Mouse (Mus musculus) right cerebral cortex, postnatal 14 days (tissue): Measurements from ENCODE around the gene Cdh3.
A peak's percentile ranks its signal among the peaks of the same experiment; 100 is the strongest.
"Not testable (repeated sequence)": the region's sequence is repeated elsewhere in the genome, so short reads cannot be mapped to it uniquely, and the experiment has no call there.

Experiments
- DNase-seq: peaks from one replicate; pipeline ENCODE4 v3.0.0; 2022

Cdh3 gene

GRCm38 (mm10) chr8:106572175-106572574, 61.5 kb downstream of the Cdh3 start:
- DNase-seq, result not testable (repeated sequence)

GRCm38 (mm10) chr8:106573168-106573567, 62.5 kb downstream of the Cdh3 start, which contains the start of gene Gm10073:
Gm10073 (minus strand) TSS chr8:106573461.
- DNase-seq, result not testable (repeated sequence)

- no peak for DNase-seq
Observed at GRCm38 (mm10) chr8:106574283-106574682, 63.6 kb downstream of the Cdh3 start.

- DNase-seq, result no peak
Observed at GRCm38 (mm10) chr8:106576849-106577555, 66.3 kb downstream of the Cdh3 start.

- no peak for DNase-seq
Observed at GRCm38 (mm10) chr8:106579510-106579909, 68.8 kb downstream of the Cdh3 start.

GRCm38 (mm10) chr8:106581344-106582088, 70.8 kb downstream of the Cdh3 start:
- no peak for DNase-seq

- DNase-seq, result no peak
Observed at GRCm38 (mm10) chr8:106584942-106585670, 74.4 kb downstream of the Cdh3 start.

- no peak for DNase-seq
Observed at GRCm38 (mm10) chr8:106585671-106586037, 75.0 kb downstream of the Cdh3 start.

- no peak for DNase-seq
Observed at GRCm38 (mm10) chr8:106586896-106587295, 76.2 kb downstream of the Cdh3 start.

GRCm38 (mm10) chr8:106588443-106589431, 78.0 kb downstream of the Cdh3 start:
- DNase-seq, result no peak

GRCm38 (mm10) chr8:106592458-106592857, 81.8 kb downstream of the Cdh3 start:
- no peak for DNase-seq

GRCm38 (mm10) chr8:106595623-106596022, 84.9 kb downstream of the Cdh3 start:
- not testable (repeated sequence) for DNase-seq

GRCm38 (mm10) chr8:106597067-106597466, 86.4 kb downstream of the Cdh3 start:
- no peak for DNase-seq

- DNase-seq, result no peak
Observed at GRCm38 (mm10) chr8:106599265-106599979, 88.7 kb downstream of the Cdh3 start.

GRCm38 (mm10) chr8:106603131-106603819, 92.6 kb downstream of the Cdh3 start, which contains the start of gene Cdh1:
Cdh1 (plus strand) TSS chr8:106603351.
- DNase-seq, result peak; percentile 10

- no peak for DNase-seq
Observed at GRCm38 (mm10) chr8:106603933-106604332, 93.2 kb downstream of the Cdh3 start.

- DNase-seq, result no peak
Observed at GRCm38 (mm10) chr8:106605657-106606056, 95.0 kb downstream of the Cdh3 start.

- DNase-seq, result no peak
Observed at GRCm38 (mm10) chr8:106606121-106606520, 95.4 kb downstream of the Cdh3 start.

GRCm38 (mm10) chr8:106606601-106607145, 96.0 kb downstream of the Cdh3 start:
- DNase-seq, result no peak
